Mouse (Mus musculus): ENCODE results near the gene Zbtb8a.
"Not testable (repeated sequence)": the region's sequence is repeated elsewhere in the genome, so short reads cannot be mapped to it uniquely, and the experiment has no call there.

Gene Zbtb8a

GRCm38 (mm10) chr4:129377601-129378390 lies at the start of gene Zbtb8a:
TSS of gene Zbtb8a (minus strand) at chr4:129378116.
- peak; percentile 14 to 29 for DNase-seq (ENCODE audit: low spot score in 2 of 2)

DNA sequence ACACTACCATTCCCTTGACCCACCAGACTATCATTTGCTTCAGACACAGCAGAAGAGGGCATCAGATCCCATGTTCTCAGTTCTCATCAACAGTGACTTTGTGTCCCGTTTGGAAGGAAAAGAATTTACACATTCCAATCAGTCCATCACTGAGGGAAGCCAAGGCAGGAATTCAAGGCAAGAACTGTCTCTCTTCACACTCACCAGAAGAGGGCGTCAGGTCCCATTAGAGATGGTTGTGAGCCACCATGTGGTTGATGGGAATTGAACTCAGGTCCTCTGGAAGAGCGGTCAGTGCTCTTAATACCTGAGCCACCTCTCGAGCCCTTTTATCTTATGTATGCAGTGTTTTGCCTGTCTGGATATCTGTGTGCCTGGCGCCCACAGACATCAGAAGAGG lies 40.4 kb upstream of the Zbtb8a start:
- no peak for DNase-seq (ENCODE audit: low spot score in 2 of 2)

GRCm38 (mm10) chr4:129416478-129416877 lies 38.6 kb upstream of the Zbtb8a start:
- no peak for DNase-seq (ENCODE audit: low spot score in 2 of 2)

DNA sequence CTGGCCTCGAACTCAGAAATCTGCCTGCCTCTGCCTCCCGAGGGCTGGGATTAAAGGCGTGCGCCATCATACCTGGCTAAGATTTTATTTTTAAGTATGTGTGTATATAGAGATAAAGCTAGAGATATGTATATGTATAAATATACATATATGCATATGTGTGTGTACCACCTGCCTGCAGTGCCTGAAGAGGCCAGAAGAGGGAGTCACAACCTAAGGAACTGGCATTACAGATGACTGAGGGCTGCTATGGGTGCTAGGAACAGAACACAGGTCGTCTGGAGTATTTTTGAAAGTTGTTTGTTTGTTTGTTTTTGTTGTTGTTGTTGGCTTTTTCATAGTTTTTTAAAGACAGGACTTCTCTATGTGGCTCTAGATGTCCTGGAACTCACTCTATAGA lies 38.0 kb upstream of the Zbtb8a start:
- DNase-seq (ENCODE audit: low spot score in 2 of 2) = no peak

GRCm38 (mm10) chr4:129410991-129411390 lies 33.1 kb upstream of the Zbtb8a start:
- no peak for DNase-seq (ENCODE audit: low spot score in 2 of 2)

DNA sequence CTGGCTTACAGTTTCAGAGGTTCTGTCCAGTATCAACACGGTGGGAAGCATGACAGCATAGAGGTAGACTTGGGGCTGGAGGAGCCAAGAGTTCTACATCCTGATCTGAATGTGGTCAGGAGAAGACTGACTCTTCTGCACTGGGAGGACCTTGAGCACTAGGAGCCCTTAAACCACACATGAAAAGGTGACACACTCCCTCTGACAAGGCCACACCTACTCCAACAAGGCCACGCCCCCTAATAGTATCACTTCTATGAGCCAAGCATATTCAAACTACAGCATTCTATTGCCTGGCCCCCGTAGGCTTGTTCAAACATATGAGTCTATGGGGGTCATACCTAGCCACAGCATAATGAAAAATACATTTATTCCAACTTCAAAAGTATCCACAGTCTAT lies 32.6 kb upstream of the Zbtb8a start:
- DNase-seq (ENCODE audit: low spot score in 2 of 2) = not testable (repeated sequence)

DNA sequence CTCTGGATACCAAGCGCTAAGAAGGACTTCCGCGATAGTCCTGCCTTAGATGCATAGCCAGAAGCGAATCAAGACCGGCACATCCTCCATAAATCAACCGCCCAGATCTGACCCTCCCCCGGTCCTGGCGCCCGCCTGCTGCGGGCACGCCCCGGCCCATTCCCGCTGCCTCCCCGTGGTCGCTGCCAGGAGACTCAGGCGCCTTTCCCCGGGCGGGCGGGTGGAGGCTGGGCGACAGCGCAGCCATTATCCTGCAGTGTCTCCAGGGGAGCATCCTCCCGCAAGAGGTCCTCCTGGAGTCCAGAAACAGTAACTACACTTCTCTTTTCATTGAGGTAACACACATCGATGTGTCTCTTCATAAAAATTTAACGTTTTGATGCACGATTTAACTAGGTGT lies 28.5 kb upstream of the Zbtb8a start:
- DNase-seq (ENCODE audit: low spot score in 2 of 2) = peak in 1 of 2 experiments; percentile 24

GRCm38 (mm10) chr4:129399813-129400212 lies 21.9 kb upstream of the Zbtb8a start:
- no peak for DNase-seq (ENCODE audit: low spot score in 2 of 2)

DNA sequence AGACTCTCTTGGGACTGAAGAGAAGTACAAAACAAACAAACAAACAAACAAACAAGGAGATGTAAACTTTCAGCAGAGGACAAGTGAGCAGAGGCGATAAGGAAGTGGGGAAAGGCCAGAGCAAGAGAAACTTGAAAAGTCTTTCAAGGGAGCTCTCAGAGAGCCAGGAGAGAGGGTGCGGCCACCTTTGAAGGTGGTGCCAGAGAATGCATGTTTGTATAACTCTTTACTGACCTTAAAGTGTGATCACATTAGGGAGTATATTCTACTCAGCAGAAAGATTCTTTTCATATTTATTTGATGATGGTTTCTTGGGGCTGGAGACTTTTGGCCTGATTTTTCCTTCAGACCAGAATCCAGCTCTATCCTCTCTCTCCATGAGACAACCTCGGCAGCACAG lies 19.0 kb upstream of the Zbtb8a start:
- DNase-seq (ENCODE audit: low spot score in 2 of 2) = no peak

DNA sequence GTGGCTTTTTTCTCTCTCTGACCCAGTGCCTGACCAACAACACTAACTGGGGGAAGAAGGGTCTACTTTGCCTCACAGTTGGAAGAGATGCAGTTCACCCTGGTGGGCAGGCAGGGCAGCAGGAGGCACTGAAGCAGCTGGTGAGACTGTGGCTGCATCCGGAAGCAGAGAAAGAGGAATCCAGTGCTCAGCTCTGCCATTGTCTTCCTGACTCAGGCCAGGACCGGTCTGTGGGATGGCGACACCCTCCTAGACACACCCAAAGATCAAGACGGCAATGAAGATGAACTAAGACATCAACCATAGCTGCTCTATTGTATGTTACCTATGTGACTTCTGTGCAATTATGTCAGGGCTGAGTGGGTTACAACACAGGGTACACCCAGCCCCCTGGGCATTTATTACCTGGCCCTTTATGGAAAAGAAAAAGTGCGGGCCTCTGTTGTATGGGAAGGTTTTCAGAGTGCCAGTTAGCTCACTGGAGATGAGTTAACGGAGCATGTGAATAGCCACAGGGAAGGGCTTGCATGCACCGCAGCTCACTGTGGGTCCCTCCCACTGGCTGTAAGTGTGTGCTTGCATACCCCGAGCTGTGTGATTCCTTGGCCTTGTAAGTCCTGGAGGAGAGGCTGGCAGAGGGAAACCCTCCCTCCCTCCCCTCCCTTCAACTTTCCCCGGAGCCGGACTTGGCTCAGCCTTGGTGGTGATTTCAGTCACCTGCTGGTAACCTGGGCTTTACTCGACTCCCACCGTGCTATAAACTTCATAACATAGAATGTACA lies 16.4 kb upstream of the Zbtb8a start:
- DNase-seq (ENCODE audit: low spot score in 2 of 2) = no peak

DNA sequence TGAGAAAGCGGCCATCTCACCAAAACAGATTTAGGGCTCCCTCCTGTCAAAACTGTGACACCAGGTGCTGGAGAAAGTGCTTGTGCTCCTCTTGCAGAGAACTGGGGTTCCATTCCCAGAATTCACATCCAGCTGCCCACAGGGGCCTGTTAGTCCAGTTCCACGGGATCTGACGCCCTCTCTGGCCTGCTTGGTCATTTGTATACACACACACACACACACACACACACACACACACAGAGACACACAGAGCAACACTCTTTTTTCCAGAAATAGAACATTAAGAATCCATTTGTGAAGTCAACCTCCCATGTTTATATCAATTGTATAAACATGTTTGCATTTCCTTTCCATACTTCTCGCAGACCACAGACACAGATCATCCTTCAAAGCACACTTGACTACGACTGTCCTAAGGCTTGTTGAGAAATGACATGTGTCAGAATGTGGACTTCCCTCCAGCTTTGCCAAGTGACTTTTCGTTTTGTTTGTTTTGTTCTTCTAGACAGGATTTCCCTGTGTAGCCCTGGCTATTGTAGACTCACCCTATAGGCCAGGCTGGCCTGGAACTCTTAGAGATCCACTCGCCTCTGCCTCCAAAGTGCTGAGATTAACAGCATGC lies 13.1 kb upstream of the Zbtb8a start:
- no peak for DNase-seq (ENCODE audit: low spot score in 2 of 2)

- no peak for DNase-seq (ENCODE audit: low spot score in 2 of 2)
These were observed 12.4 kb upstream of the Zbtb8a start for GRCm38 (mm10) chr4:129390216-129390743.

- DNase-seq (ENCODE audit: low spot score in 2 of 2) = no peak
These were observed 10.5 kb upstream of the Zbtb8a start for GRCm38 (mm10) chr4:129388404-129388803.

- DNase-seq (ENCODE audit: low spot score in 2 of 2) = no peak
These were observed 9.1 kb upstream of the Zbtb8a start for GRCm38 (mm10) chr4:129386989-129387388.

DNA sequence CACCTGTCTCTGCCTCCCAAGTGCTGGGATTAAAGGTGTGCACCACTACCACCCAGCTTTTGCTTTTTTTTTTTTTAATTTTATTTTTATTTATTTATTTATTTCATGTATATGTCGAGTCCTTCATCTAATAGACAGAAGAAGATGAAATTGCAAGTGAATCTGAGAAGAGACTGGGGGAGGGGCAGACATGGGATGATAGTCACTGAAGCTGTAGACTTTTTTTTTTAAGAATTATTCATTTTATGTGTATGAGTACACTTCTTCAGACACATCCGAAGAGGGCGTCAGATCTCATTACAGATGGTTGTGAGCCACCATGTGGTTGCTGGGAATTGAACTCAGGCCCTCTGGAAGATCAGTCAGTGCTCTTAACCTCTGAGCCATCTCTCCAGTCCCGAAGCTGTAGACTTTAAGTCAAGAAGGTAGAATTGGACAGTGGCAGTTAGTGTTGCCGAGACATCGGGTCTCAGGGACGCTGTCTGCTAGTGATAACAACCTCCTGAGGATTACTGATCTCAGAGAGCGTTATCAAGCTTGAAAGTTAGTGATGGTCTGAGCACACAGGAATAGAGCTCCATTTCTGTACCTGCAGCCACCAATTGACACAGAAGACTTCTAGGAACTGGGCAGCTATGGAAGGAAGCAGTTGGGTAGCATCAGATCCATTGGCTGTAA lies 8.5 kb upstream of the Zbtb8a start:
- no peak for DNase-seq (ENCODE audit: low spot score in 2 of 2)

DNA sequence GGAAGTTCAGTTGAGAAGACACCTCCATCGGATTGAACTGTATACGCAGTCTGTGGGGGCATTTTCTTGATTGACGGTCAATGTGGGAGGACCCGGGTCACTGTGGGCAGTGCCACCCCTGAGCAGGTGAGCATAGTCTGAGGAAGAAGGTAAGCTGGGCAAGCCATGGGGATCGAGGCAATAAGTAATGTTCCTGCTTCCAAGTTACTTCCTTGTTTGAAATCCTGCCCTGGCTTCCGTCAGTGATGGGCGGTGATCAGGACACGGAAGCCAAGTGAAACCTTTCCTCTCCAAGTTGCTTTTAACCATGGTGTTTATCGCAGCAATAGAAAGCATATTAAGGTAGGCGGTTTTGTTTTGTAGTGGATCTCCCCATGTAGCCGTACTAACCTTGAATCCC lies 7.8 kb upstream of the Zbtb8a start:
- no peak for DNase-seq (ENCODE audit: low spot score in 2 of 2)

GRCm38 (mm10) chr4:129384440-129384839 lies 6.5 kb upstream of the Zbtb8a start:
- DNase-seq (ENCODE audit: low spot score in 2 of 2) = no peak

GRCm38 (mm10) chr4:129383586-129383985 lies 5.7 kb upstream of the Zbtb8a start:
- no peak for DNase-seq (ENCODE audit: low spot score in 2 of 2)

GRCm38 (mm10) chr4:129382488-129382887 lies 4.6 kb upstream of the Zbtb8a start:
- DNase-seq (ENCODE audit: low spot score in 2 of 2) = no peak

GRCm38 (mm10) chr4:129382029-129382428 lies 4.1 kb upstream of the Zbtb8a start:
- no peak for DNase-seq (ENCODE audit: low spot score in 2 of 2)

DNA sequence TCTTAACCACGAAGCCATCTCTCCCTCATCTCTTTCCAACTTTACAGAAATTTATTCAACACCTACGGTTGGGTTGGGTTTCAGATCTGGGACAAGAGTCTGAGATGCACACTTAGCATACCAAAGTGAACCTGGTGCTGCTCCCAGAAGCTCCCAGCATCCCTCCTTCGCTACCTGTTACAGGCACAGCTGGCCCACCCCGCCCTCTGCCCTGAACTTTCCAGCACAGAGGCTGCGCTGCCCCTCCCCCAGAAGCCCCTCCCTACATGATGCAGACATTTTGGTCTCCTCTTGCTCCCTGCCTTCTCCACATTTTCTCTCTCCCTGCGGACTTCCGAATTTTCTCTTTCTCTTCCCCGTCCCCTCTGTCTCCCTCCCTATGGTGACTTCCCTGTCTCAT lies 3.2 kb upstream of the Zbtb8a start:
- DNase-seq (ENCODE audit: low spot score in 2 of 2) = no peak

DNA sequence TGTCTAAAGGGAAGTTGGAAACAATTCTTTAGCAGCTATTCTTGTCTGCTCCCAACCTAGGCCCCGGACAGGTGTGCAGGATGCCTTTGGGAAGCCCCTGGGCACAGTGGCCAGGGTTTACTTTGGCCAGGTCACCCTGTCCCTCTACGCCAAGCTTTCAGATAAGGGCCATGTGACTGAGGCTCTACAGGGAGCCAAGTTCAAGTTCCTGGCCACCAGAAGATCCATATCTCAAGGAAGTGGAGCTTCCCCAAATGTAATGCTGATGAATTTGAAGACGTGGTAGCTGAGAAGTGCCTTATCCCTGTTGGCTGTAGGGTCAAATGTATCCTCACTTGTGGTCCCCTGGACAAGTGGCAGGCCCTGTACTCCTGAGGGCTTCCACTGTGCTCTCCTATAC lies 1.9 kb upstream of the Zbtb8a start:
- DNase-seq (ENCODE audit: low spot score in 2 of 2) = no peak
